Mouse (Mus musculus) kidney, adult 2 months (tissue): ENCODE measurements around the gene Trpm8. TPM values are rescaled to one million over a fixed set of nuclear protein-coding genes. Genes with fewer than 3 reads are reported as not detected.

Source experiments
- DNase-seq: peaks from one replicate; pipeline ENCODE4 v3.0.0; 2021
- H3K27ac ChIP-seq: fragments of 200-500 bp; 2 replicates; pipeline ENCODE4 v1.5.1; 2012; ENCODE audit warnings: low read depth, low read length, control low read depth, inconsistent platforms; ENCODE audit not compliant: insufficient read depth
- H3K27me3 ChIP-seq: fragments of 200-500 bp; replicated peaks from 2 replicates; pipeline ENCODE4 v1.6.1; 2012; ENCODE audit warnings: mild to moderate bottlenecking, moderate library complexity, low read length, inconsistent platforms; ENCODE audit not compliant: control insufficient read depth, insufficient read depth
- H3K36me3 ChIP-seq: fragments of 200-500 bp; 2 replicates; pipeline ENCODE4 v1.6.1; 2012; ENCODE audit warnings: mild to moderate bottlenecking, moderate library complexity, low read length, inconsistent platforms; ENCODE audit not compliant: control insufficient read depth, insufficient read depth
- H3K4me1 ChIP-seq: fragments of 200-500 bp; 2 replicates; pipeline ENCODE4 v1.6.1; 2011; ENCODE audit warnings: low read length; ENCODE audit not compliant: control insufficient read depth, insufficient read depth
- H3K4me3 ChIP-seq: fragments of 200-500 bp; 2 replicates; pipeline ENCODE4 v1.5.1; 2011; ENCODE audit warnings: mild to moderate bottlenecking, low read depth, low read length, control low read depth; ENCODE audit not compliant: insufficient read depth
- CTCF ChIP-seq: fragments of 200-500 bp; conservative IDR thresholded peaks from 2 replicates; pipeline ENCODE4 v1.5.1; 2011; ENCODE audit warnings: low read depth, mild to moderate bottlenecking, control low read depth, low read length, moderate library complexity, mixed read lengths; ENCODE audit not compliant: insufficient read depth, insufficient read length
- POLR2A ChIP-seq: fragments of 200-500 bp; IDR thresholded peaks from one replicate; pipeline ENCODE4 v1.6.1; 2011; ENCODE audit warnings: low read depth, low read length, control low read depth
- WGBS: fragments of 180-500 bp; shearing (Covaris S2); methylation state at CpG from one replicate; pipeline ENCODE4 v1.1.7; 2018; 5-methylcytosine and 5-hydroxymethylcytosine counted together
- polyA plus RNA-seq: library from polyadenylated mRNA; depleted of rRNA; stranded (reverse); fragments of >200 nt; gene quantifications from 2 replicates; pipeline ENCODE4 v1.2.3, GENCODE M21; 2012

Gene Trpm8
- polyA plus RNA-seq, 1 experiment: not detected

- Histone ChIP-seq H3K27ac (no peak overlapping the region), H3K4me1 (no peaks in the 10 kb centered on the region), H3K4me3 (no peak overlapping the region), H3K27me3 (no peaks in the 10 kb centered on the region), H3K36me3 (no peaks in the 10 kb centered on the region)
- TF ChIP-seq POLR2A (no peak), CTCF (no peak)
- WGBS: 81% methylated on average over 15 of the region's 15 CpGs
- no peak for DNase-seq
Observed at GRCm38 (mm10) chr1:88286136-88286845, 8.8 kb downstream of the Trpm8 start.

GRCm38 (mm10) chr1:88286887-88287696, 9.6 kb downstream of the Trpm8 start:
- Histone ChIP-seq H3K27me3 (no peaks in the 10 kb centered on the region), H3K36me3 (no peaks in the 10 kb centered on the region), H3K4me3 (no peak overlapping the region), H3K4me1 (no peaks in the 10 kb centered on the region), H3K27ac (no peak overlapping the region)
- DNase-seq: no peak
- 68% methylated on average over 13 of the region's 13 CpGs for WGBS
- TF ChIP-seq CTCF (no peak), POLR2A (no peak)

- 30% methylated on average over 5 of the region's 5 CpGs for WGBS
- Histone ChIP-seq H3K4me1 (no peaks in the 10 kb centered on the region), H3K4me3 (no peak overlapping the region), H3K27me3 (no peaks in the 10 kb centered on the region), H3K27ac (no peak overlapping the region), H3K36me3 (no peaks in the 10 kb centered on the region)
- peak; percentile 76 for DNase-seq
- TF ChIP-seq CTCF (no peak), POLR2A (no peak)
Observed at GRCm38 (mm10) chr1:88287697-88287980, 10.2 kb downstream of the Trpm8 start.

GRCm38 (mm10) chr1:88288056-88288788, 10.8 kb downstream of the Trpm8 start:
- no peak overlapping the region for H3K27ac ChIP-seq
- no peaks in the 10 kb centered on the region for H3K4me1 ChIP-seq
- no peak for TF ChIP-seq POLR2A
- TF ChIP-seq CTCF: no peak
- no peak overlapping the region for H3K4me3 ChIP-seq
- no peaks in the 10 kb centered on the region for H3K27me3 ChIP-seq
- H3K36me3 ChIP-seq: no peaks in the 10 kb centered on the region
- peak; percentile 63 for DNase-seq
- WGBS: 33% methylated on average over 3 of the region's 3 CpGs

GRCm38 (mm10) chr1:88288789-88289127, 11.3 kb downstream of the Trpm8 start:
- TF ChIP-seq CTCF: no peak
- TF ChIP-seq POLR2A: no peak
- peak; percentile 12 for DNase-seq
- Histone ChIP-seq H3K27me3 (no peaks in the 10 kb centered on the region), H3K4me3 (no peak overlapping the region), H3K36me3 (no peaks in the 10 kb centered on the region), H3K27ac (no peak overlapping the region), H3K4me1 (no peaks in the 10 kb centered on the region)
- WGBS: 74% methylated on average over 3 of the region's 3 CpGs

GRCm38 (mm10) chr1:88289152-88289551, 11.7 kb downstream of the Trpm8 start:
- 39% methylated on average over 2 of the region's 2 CpGs for WGBS
- Histone ChIP-seq H3K27me3 (no peaks in the 10 kb centered on the region), H3K36me3 (no peaks in the 10 kb centered on the region), H3K27ac (no peak overlapping the region), H3K4me1 (no peaks in the 10 kb centered on the region), H3K4me3 (no peak overlapping the region)
- TF ChIP-seq CTCF (no peak), POLR2A (no peak)
- DNase-seq: no peak

- TF ChIP-seq CTCF (no peak), POLR2A (no peak)
- H3K27me3 ChIP-seq: no peaks in the 10 kb centered on the region
- DNase-seq: peak; percentile 68
- no peak overlapping the region for H3K4me3 ChIP-seq
- no peaks in the 10 kb centered on the region for H3K36me3 ChIP-seq
- 40% methylated on average over 4 of the region's 4 CpGs for WGBS
- H3K27ac ChIP-seq: no peak overlapping the region
- H3K4me1 ChIP-seq: no peaks in the 10 kb centered on the region
Observed at GRCm38 (mm10) chr1:88289917-88290316, 12.5 kb downstream of the Trpm8 start.
